Mouse (Mus musculus): ENCODE measurements around the gene Sptb.

The Sptb gene

GRCm38 (mm10) chr12:76710351-76711100 is at the start of gene Sptb:
Sptb (minus strand) TSS chr12:76710547.
- DNase-seq (ENCODE audit: low read depth, low spot score) = peak; percentile 43

- DNase-seq (ENCODE audit: low read depth, low spot score) = peak; percentile 73
Measured at GRCm38 (mm10) chr12:76752652-76753318, 42.4 kb upstream of the Sptb start.

GRCm38 (mm10) chr12:76750866-76751459 is 40.6 kb upstream of the Sptb start:
- no peak for DNase-seq (ENCODE audit: low read depth, low spot score)

- DNase-seq (ENCODE audit: low read depth, low spot score) = no peak
Measured at GRCm38 (mm10) chr12:76727955-76728354, 17.6 kb upstream of the Sptb start.

- DNase-seq (ENCODE audit: low read depth, low spot score) = no peak
Measured at GRCm38 (mm10) chr12:76722026-76722425, 11.7 kb upstream of the Sptb start.

- DNase-seq (ENCODE audit: low read depth, low spot score) = no peak
Measured at GRCm38 (mm10) chr12:76720572-76720971, 10.2 kb upstream of the Sptb start.

- DNase-seq (ENCODE audit: low read depth, low spot score) = no peak
Measured at GRCm38 (mm10) chr12:76718384-76718783, 8.0 kb upstream of the Sptb start.

GRCm38 (mm10) chr12:76709795-76710350 is 474 bp downstream of the Sptb start:
- no peak for DNase-seq (ENCODE audit: low read depth, low spot score)

GRCm38 (mm10) chr12:76708956-76709794 is 1.2 kb downstream of the Sptb start:
- no peak for DNase-seq (ENCODE audit: low read depth, low spot score)

- no peak for DNase-seq (ENCODE audit: low read depth, low spot score)
Measured at GRCm38 (mm10) chr12:76708181-76708580, 2.2 kb downstream of the Sptb start.

- no peak for DNase-seq (ENCODE audit: low read depth, low spot score)
Measured at GRCm38 (mm10) chr12:76696380-76696935, 13.9 kb downstream of the Sptb start.

- no peak for DNase-seq (ENCODE audit: low read depth, low spot score)
Measured at GRCm38 (mm10) chr12:76695773-76696172, 14.6 kb downstream of the Sptb start.

- DNase-seq (ENCODE audit: low read depth, low spot score) = no peak
Measured at GRCm38 (mm10) chr12:76694801-76695505, 15.4 kb downstream of the Sptb start.

GRCm38 (mm10) chr12:76687498-76688200 is 22.7 kb downstream of the Sptb start:
- DNase-seq (ENCODE audit: low read depth, low spot score) = no peak

- no peak for DNase-seq (ENCODE audit: low read depth, low spot score)
Measured at GRCm38 (mm10) chr12:76685647-76686046, 24.7 kb downstream of the Sptb start.

- no peak for DNase-seq (ENCODE audit: low read depth, low spot score)
Measured at GRCm38 (mm10) chr12:76684493-76684892, 25.9 kb downstream of the Sptb start.

GRCm38 (mm10) chr12:76681937-76682336 is 28.4 kb downstream of the Sptb start:
- no peak for DNase-seq (ENCODE audit: low read depth, low spot score)

GRCm38 (mm10) chr12:76677068-76677467 is 33.3 kb downstream of the Sptb start:
- no peak for DNase-seq (ENCODE audit: low read depth, low spot score)

- DNase-seq (ENCODE audit: low read depth, low spot score) = no peak
Measured at GRCm38 (mm10) chr12:76676477-76676876, 33.9 kb downstream of the Sptb start.

- no peak for DNase-seq (ENCODE audit: low read depth, low spot score)
Measured at GRCm38 (mm10) chr12:76675364-76675763, 35.0 kb downstream of the Sptb start.
